Comparison of ENCODE assay signal across 9 mouse cellular contexts in genomic region chr1:156781971-156782850, GRCm38 (mm10). TPM values are rescaled to one million over a fixed set of nuclear protein-coding genes. Genes with fewer than 3 reads are reported as not detected.
DNase-seq lines count a peak whose midpoint lies in the region; ATAC-seq and TF ChIP-seq lines count a peak whose summit lies in the region.
"Had no signal": no experiment of that assay in that cellular context is flagged by ENCODE, and none has a peak within 500 bp of the region (broad histone marks: within the 10 kb centered on the region; RNA-seq: fewer than 3 reads in every experiment).

No protein-coding gene starts in this region.

- H3K4me2 ChIP-seq in midbrain, embryonic 12.5 days (replicated peaks) = no peak overlapping the region

- H3K9me3 ChIP-seq in midbrain, embryonic 12.5 days = no peaks in the 10 kb centered on the region

- H3K36me3 ChIP-seq in midbrain, embryonic 12.5 days = no peaks in the 10 kb centered on the region

- no peak for TF ChIP-seq POLR2A in brain, embryonic 14.5 days (IDR thresholded peaks at IDR 0.05; ENCODE audit: borderline replicate concordance, extremely low read depth, insufficient read depth, insufficient read length, poor library complexity, severe bottlenecking)

- H3K27ac ChIP-seq in midbrain, embryonic 12.5 days (replicated peaks) = peak overlapping the region; percentile 66; the same call in 1 of the 2 replicates
- H3K27ac ChIP-seq: macrophage had no signal

- H3K27me3 ChIP-seq in midbrain, embryonic 12.5 days = peaks cover 72% of the 10 kb centered on the region

- WGBS in midbrain, embryonic 12.5 days = 25% methylated on average over 14 of the region's 14 CpGs

- no peak overlapping the region for H3K9ac ChIP-seq in midbrain, embryonic 12.5 days (replicated peaks)

- H3K4me1 ChIP-seq in midbrain, embryonic 12.5 days = peaks cover 44% of the 10 kb centered on the region

- TF ChIP-seq CTCF in brain, embryonic 14.5 days (IDR thresholded peaks at IDR 0.05; ENCODE audit: borderline replicate concordance, extremely low read depth, insufficient read depth, insufficient read length) = no peak

- peak; percentile 36 to 41 for DNase-seq in heart, adult 9 months (ENCODE audit: low spot score in 2 of 2)
- DNase-seq in heart, postnatal 36 days = no peak
- peak; percentile 52 for DNase-seq in brain, embryonic 14.5 days (ENCODE audit: low read depth)
- peak; percentile 36 for DNase-seq in gastrocnemius, postnatal 14 days
- no peak for DNase-seq in adrenal gland, adult 2 months
- DNase-seq in cerebellum, postnatal 36 days = no peak
- no peak for DNase-seq in layer of hippocampus, postnatal 14 days (ENCODE audit: low spot score in 2 of 2)

- H3K4me3 ChIP-seq in midbrain, embryonic 12.5 days = no peak overlapping the region

- peak; percentile 36; the same call in 1 of the 2 replicates for ATAC-seq in midbrain, embryonic 12.5 days (ENCODE audit: low FRiP score, low read depth)

- intact Hi-C loops in heart, postnatal 36 days (cut with DNase I) = no loop called here
- intact Hi-C loops in gastrocnemius, postnatal 14 days (cut with DNase I; ENCODE audit: low total_unique reads) = no loop called here

RNA-seq across cellular contexts. Expression of gene Angptl1, which starts 56.2 kb away (rescaled TPM):
- total RNA-seq in heart, postnatal 36 days (2021) = 1 to 10 TPM; 2.3 to 2.5 TPM
- polyA plus RNA-seq in brain, embryonic 14.5 days (2012; rRNA removed) = 1.6 and 1.9 TPM in 2 replicates
- total RNA-seq in gastrocnemius, postnatal 14 days (2021) = 10 to 100 TPM; 26.8 to 38.1 TPM
- polyA plus RNA-seq in midbrain, embryonic 12.5 days (2016; fragmentation: Nextera tagmentation; extraction: Ambion mirVana) = 1.3 and 2.3 TPM in 2 replicates
- 1 to 10 TPM; 4.7 to 6.1 TPM for total RNA-seq in adrenal gland, adult 2 months (2021)
- polyA plus RNA-seq in adrenal gland, adult 2 months (2012; rRNA removed) = 1.2 and 3.0 TPM in 2 replicates
- 1 to 10 TPM; 1.1 to 1.4 TPM for total RNA-seq in layer of hippocampus, postnatal 14 days (2021)
- polyA plus RNA-seq: macrophage had no signal

Comparison
In these comparisons a context has a peak if more than half of its experiments do, and no peak if none do; other contexts are left out.
1. DNase-seq: peak in heart, adult 9 months (2 of 2), brain, embryonic 14.5 days (single experiment) and gastrocnemius, postnatal 14 days (single experiment); none in heart, postnatal 36 days (0 of 2), adrenal gland, adult 2 months (single experiment), cerebellum, postnatal 36 days (0 of 2) and layer of hippocampus, postnatal 14 days (0 of 2).